Mouse (Mus musculus): ENCODE measurements around the gene Gtf2i. TPM values are rescaled to one million over a fixed set of nuclear protein-coding genes. Genes with fewer than 3 reads are reported as not detected.
A peak's percentile ranks its signal among the peaks of the same experiment; 100 is the strongest.

The Gtf2i gene
- polyA plus RNA-seq, 1 experiment = 131 TPM

GRCm38 (mm10) chr5:134323869-134324268 lies 9.3 kb upstream of the Gtf2i start:
- peaks cover 14% of the 10 kb centered on the region for H3K4me1 ChIP-seq (replicated peaks; ENCODE audit: control insufficient read depth, insufficient read depth, low read length)
- TF ChIP-seq CTCF (IDR thresholded peaks at IDR 0.05; ENCODE audit: borderline replicate concordance, control insufficient read depth, extremely low read depth, insufficient read depth, low read length, poor library complexity) (no peak), POLR2A (IDR thresholded peaks at IDR 0.05; ENCODE audit: control insufficient read depth, extremely low read depth, insufficient read depth, low read length, poor library complexity) (no peak)
- DNase-seq = no peak
- 0 out of 2 replicates have a peak overlapping the region, but pooled peaks have one; percentile 33 for H3K27ac ChIP-seq (ENCODE audit: control insufficient read depth, insufficient read depth, low read length)
- no peaks in the 10 kb centered on the region for H3K36me3 ChIP-seq (ENCODE audit: control insufficient read depth, insufficient read depth, low read length)
- H3K4me3 ChIP-seq (ENCODE audit: control insufficient read depth, insufficient read depth, low read length) = no peak overlapping the region
- 82% methylated on average over 2 of the region's 2 CpGs for WGBS
- H3K27me3 ChIP-seq (ENCODE audit: control insufficient read depth, insufficient read depth, low read length) = no peaks in the 10 kb centered on the region

- TF ChIP-seq POLR2A (IDR thresholded peaks at IDR 0.05; ENCODE audit: control insufficient read depth, extremely low read depth, insufficient read depth, low read length, poor library complexity) (no peak), CTCF (IDR thresholded peaks at IDR 0.05; ENCODE audit: borderline replicate concordance, control insufficient read depth, extremely low read depth, insufficient read depth, low read length, poor library complexity) (no peak)
- Histone ChIP-seq H3K36me3 (ENCODE audit: control insufficient read depth, insufficient read depth, low read length) (no peaks in the 10 kb centered on the region), H3K4me1 (replicated peaks; ENCODE audit: control insufficient read depth, insufficient read depth, low read length) (peaks cover 14% of the 10 kb centered on the region), H3K27me3 (ENCODE audit: control insufficient read depth, insufficient read depth, low read length) (no peaks in the 10 kb centered on the region), H3K4me3 (ENCODE audit: control insufficient read depth, insufficient read depth, low read length) (no peak overlapping the region), H3K27ac (ENCODE audit: control insufficient read depth, insufficient read depth, low read length) (no peak overlapping the region)
- DNase-seq = peak; percentile 34
- WGBS = 65% methylated on average over 13 of the region's 13 CpGs
Observed at GRCm38 (mm10) chr5:134323311-134323710, 8.8 kb upstream of the Gtf2i start.

- Histone ChIP-seq H3K4me1 (replicated peaks; ENCODE audit: control insufficient read depth, insufficient read depth, low read length) (peaks cover 14% of the 10 kb centered on the region), H3K27ac (ENCODE audit: control insufficient read depth, insufficient read depth, low read length) (no peak overlapping the region), H3K4me3 (ENCODE audit: control insufficient read depth, insufficient read depth, low read length) (no peak overlapping the region), H3K27me3 (ENCODE audit: control insufficient read depth, insufficient read depth, low read length) (no peaks in the 10 kb centered on the region), H3K36me3 (ENCODE audit: control insufficient read depth, insufficient read depth, low read length) (no peaks in the 10 kb centered on the region)
- DNase-seq = no peak
- 95% methylated on average over 13 of the region's 13 CpGs for WGBS
- TF ChIP-seq CTCF (IDR thresholded peaks at IDR 0.05; ENCODE audit: borderline replicate concordance, control insufficient read depth, extremely low read depth, insufficient read depth, low read length, poor library complexity) = no peak
- no peak for TF ChIP-seq POLR2A (IDR thresholded peaks at IDR 0.05; ENCODE audit: control insufficient read depth, extremely low read depth, insufficient read depth, low read length, poor library complexity)
Observed at GRCm38 (mm10) chr5:134322355-134322754, 7.8 kb upstream of the Gtf2i start.

- H3K27me3 ChIP-seq (ENCODE audit: control insufficient read depth, insufficient read depth, low read length) = no peaks in the 10 kb centered on the region
- no peak overlapping the region for H3K27ac ChIP-seq (ENCODE audit: control insufficient read depth, insufficient read depth, low read length)
- H3K4me3 ChIP-seq (ENCODE audit: control insufficient read depth, insufficient read depth, low read length) = no peak overlapping the region
- 88% methylated on average over 7 of the region's 7 CpGs for WGBS
- no peaks in the 10 kb centered on the region for H3K36me3 ChIP-seq (ENCODE audit: control insufficient read depth, insufficient read depth, low read length)
- no peak for DNase-seq
- TF ChIP-seq CTCF (IDR thresholded peaks at IDR 0.05; ENCODE audit: borderline replicate concordance, control insufficient read depth, extremely low read depth, insufficient read depth, low read length, poor library complexity) (no peak), POLR2A (IDR thresholded peaks at IDR 0.05; ENCODE audit: control insufficient read depth, extremely low read depth, insufficient read depth, low read length, poor library complexity) (no peak)
- peaks cover 14% of the 10 kb centered on the region for H3K4me1 ChIP-seq (replicated peaks; ENCODE audit: control insufficient read depth, insufficient read depth, low read length)
Observed at GRCm38 (mm10) chr5:134321699-134322098, 7.1 kb upstream of the Gtf2i start.

- Histone ChIP-seq H3K4me1 (replicated peaks; ENCODE audit: control insufficient read depth, insufficient read depth, low read length) (peaks cover 7% of the 10 kb centered on the region), H3K36me3 (ENCODE audit: control insufficient read depth, insufficient read depth, low read length) (no peaks in the 10 kb centered on the region), H3K27me3 (ENCODE audit: control insufficient read depth, insufficient read depth, low read length) (no peaks in the 10 kb centered on the region), H3K27ac (ENCODE audit: control insufficient read depth, insufficient read depth, low read length) (no peak overlapping the region), H3K4me3 (ENCODE audit: control insufficient read depth, insufficient read depth, low read length) (no peak overlapping the region)
- DNase-seq = no peak
- no peak for TF ChIP-seq CTCF (IDR thresholded peaks at IDR 0.05; ENCODE audit: borderline replicate concordance, control insufficient read depth, extremely low read depth, insufficient read depth, low read length, poor library complexity)
- no peak for TF ChIP-seq POLR2A (IDR thresholded peaks at IDR 0.05; ENCODE audit: control insufficient read depth, extremely low read depth, insufficient read depth, low read length, poor library complexity)
- 97% methylated on average over 6 of the region's 6 CpGs for WGBS
Observed at GRCm38 (mm10) chr5:134318903-134319302, 4.3 kb upstream of the Gtf2i start.

- Histone ChIP-seq H3K27me3 (ENCODE audit: control insufficient read depth, insufficient read depth, low read length) (no peaks in the 10 kb centered on the region), H3K27ac (ENCODE audit: control insufficient read depth, insufficient read depth, low read length) (no peak overlapping the region), H3K4me1 (replicated peaks; ENCODE audit: control insufficient read depth, insufficient read depth, low read length) (peaks cover 17% of the 10 kb centered on the region), H3K36me3 (ENCODE audit: control insufficient read depth, insufficient read depth, low read length) (no peaks in the 10 kb centered on the region), H3K4me3 (ENCODE audit: control insufficient read depth, insufficient read depth, low read length) (no peak overlapping the region)
- no peak for DNase-seq
- WGBS = 94% methylated on average over 7 of the region's 7 CpGs
- TF ChIP-seq POLR2A (IDR thresholded peaks at IDR 0.05; ENCODE audit: control insufficient read depth, extremely low read depth, insufficient read depth, low read length, poor library complexity) (no peak), CTCF (IDR thresholded peaks at IDR 0.05; ENCODE audit: borderline replicate concordance, control insufficient read depth, extremely low read depth, insufficient read depth, low read length, poor library complexity) (no peak)
Observed at GRCm38 (mm10) chr5:134316721-134317120, 2.2 kb upstream of the Gtf2i start.
